ENCODE assay signal across 8 mouse cellular contexts in the genomic region with DNA sequence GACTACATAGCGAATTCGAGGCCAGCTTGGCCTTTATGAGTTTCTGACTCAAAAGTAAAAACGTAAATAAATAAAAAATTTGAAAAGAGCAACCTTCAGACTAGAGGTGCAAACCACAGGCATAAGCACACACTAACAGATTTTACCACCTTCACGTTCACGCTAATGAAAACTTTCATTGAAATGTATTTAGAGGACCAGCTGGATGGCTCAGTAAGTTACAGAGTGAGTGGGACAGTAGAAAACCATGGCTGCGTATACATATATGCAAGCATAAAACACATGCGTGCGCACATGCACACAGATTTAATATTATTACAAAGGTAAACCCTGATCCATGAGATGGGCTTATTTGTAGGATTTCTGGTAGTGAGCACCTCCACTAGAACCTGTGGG. TPM values are rescaled to one million over a fixed set of nuclear protein-coding genes. Genes with fewer than 3 reads are reported as not detected.
DNase-seq lines count a peak whose midpoint lies in the region; ATAC-seq and TF ChIP-seq lines count a peak whose summit lies in the region.

No protein-coding gene starts in this region.

- H3K36me3 ChIP-seq in heart, embryonic 12.5 days: peaks cover 35% of the 10 kb centered on the region
- H3K36me3 ChIP-seq in G1E (replicated peaks): peaks cover 42% of the 10 kb centered on the region
- H3K36me3 ChIP-seq in hindbrain, embryonic 12.5 days: peaks cover 32% of the 10 kb centered on the region
- peaks cover 35% of the 10 kb centered on the region for H3K36me3 ChIP-seq in megakaryocyte, embryonic 14.5 days (replicated peaks; ENCODE audit: low read length)

- no peaks in the 10 kb centered on the region for H3K9me3 ChIP-seq in heart, embryonic 12.5 days (replicated peaks)
- no peaks in the 10 kb centered on the region for H3K9me3 ChIP-seq in G1E (replicated peaks)
- no peaks in the 10 kb centered on the region for H3K9me3 ChIP-seq in hindbrain, embryonic 12.5 days (replicated peaks)
- H3K9me3 ChIP-seq in megakaryocyte, embryonic 14.5 days: no peaks in the 10 kb centered on the region

- peak overlapping the region; percentile 51 for H3K4me2 ChIP-seq in heart, embryonic 12.5 days
- peak overlapping the region; percentile 85 for H3K4me2 ChIP-seq in hindbrain, embryonic 12.5 days (replicated peaks)

- DNase-seq in heart, adult 8-10 months (ENCODE audit: low spot score): no peak
- no peak for DNase-seq in G1E (ENCODE audit: low spot score)
- no peak for DNase-seq in embryo, embryonic 9.5 days (ENCODE audit: extremely low spot score)
- DNase-seq in left cerebral cortex, adult 9 months (ENCODE audit: low spot score in 2 of 2): no peak
- DNase-seq in left cerebral cortex, adult 11 months (ENCODE audit: low spot score): no peak

- TF ChIP-seq CTCF in G1E (IDR thresholded peaks at IDR 0.05; ENCODE audit: low read depth, low read length): no peak

- no peaks in the 10 kb centered on the region for H3K27me3 ChIP-seq in heart, embryonic 12.5 days (replicated peaks)
- H3K27me3 ChIP-seq in G1E (ENCODE audit: insufficient read depth, low read length): no peaks in the 10 kb centered on the region
- H3K27me3 ChIP-seq in hindbrain, embryonic 12.5 days: peaks cover 15% of the 10 kb centered on the region
- H3K27me3 ChIP-seq in megakaryocyte, embryonic 14.5 days (replicated peaks): peaks cover 6% of the 10 kb centered on the region

- peak overlapping the region; percentile 75; the same call in 1 of the 2 replicates for H3K4me3 ChIP-seq in heart, embryonic 12.5 days
- peak overlapping the region; percentile 81 for H3K4me3 ChIP-seq in G1E (ENCODE audit: low read depth, low read length)
- peak overlapping the region; percentile 84 for H3K4me3 ChIP-seq in hindbrain, embryonic 12.5 days
- peak overlapping the region; percentile 96 for H3K4me3 ChIP-seq in megakaryocyte, embryonic 14.5 days (replicated peaks)

- ATAC-seq in heart, embryonic 12.5 days (ENCODE audit: insufficient number of reproducible peaks, low FRiP score): no peak
- ATAC-seq in G1E (ENCODE audit: extremely low read depth, insufficient number of reproducible peaks, low FRiP score, poor library complexity, severe bottlenecking): no peak
- ATAC-seq in hindbrain, embryonic 12.5 days (ENCODE audit: low FRiP score): peak; percentile 39

- 41% methylated on average over 8 of the region's 8 CpGs for WGBS in heart, embryonic 12.5 days
- 44% methylated on average over 8 of the region's 8 CpGs for WGBS in hindbrain, embryonic 12.5 days

- H3K4me1 ChIP-seq in heart, embryonic 12.5 days (replicated peaks): peaks cover 41% of the 10 kb centered on the region
- H3K4me1 ChIP-seq in G1E (ENCODE audit: insufficient read depth, low read depth, low read length): peaks cover 37% of the 10 kb centered on the region
- peaks cover 36% of the 10 kb centered on the region for H3K4me1 ChIP-seq in hindbrain, embryonic 12.5 days
- H3K4me1 ChIP-seq in megakaryocyte, embryonic 14.5 days: peaks cover 45% of the 10 kb centered on the region

- peak overlapping the region; percentile 10 for H3K27ac ChIP-seq in heart, embryonic 12.5 days (ENCODE audit: poor library complexity, severe bottlenecking)
- H3K27ac ChIP-seq in hindbrain, embryonic 12.5 days: no peak overlapping the region

- no peak overlapping the region for H3K9ac ChIP-seq in heart, embryonic 12.5 days
- H3K9ac ChIP-seq in hindbrain, embryonic 12.5 days: no peak overlapping the region

RNA-seq across cellular contexts. Expression of gene Rps3, which starts 0.4 kb away (rescaled TPM):
- 459 and 490 TPM in 2 replicates for polyA plus RNA-seq in heart, embryonic 12.5 days (2016; fragmentation: Nextera tagmentation; extraction: Ambion mirVana)
- total RNA-seq in heart, adult 8-10 months (2022): 100 to 1,000 TPM; 305 to 381 (median 333) TPM
- 437 and 482 TPM in 2 replicates for total RNA-seq in G1E (2014; fragmentation: Nextera tagmentation)
- 2,538 and 2,989 TPM in 2 replicates for total RNA-seq in G1E (2017)
- polyA plus RNA-seq in G1E (2012): 399 and 541 TPM in 2 replicates
- 512 and 534 TPM in 2 replicates for polyA plus RNA-seq in hindbrain, embryonic 12.5 days (2016; fragmentation: Nextera tagmentation; extraction: Ambion mirVana)
- 128 and 530 TPM in 2 replicates for polyA plus RNA-seq in megakaryocyte, embryonic 14.5 days (2012; ENCODE audit: insufficient read depth, low replicate concordance)

RNA-seq across cellular contexts. Expression of gene Klhl35, which starts 18.1 kb away (rescaled TPM):
- 0.85 and 1.3 TPM in 2 replicates for polyA plus RNA-seq in heart, embryonic 12.5 days (2016; fragmentation: Nextera tagmentation; extraction: Ambion mirVana)
- not detected for total RNA-seq in heart, adult 8-10 months (2022)
- total RNA-seq in G1E (2014; fragmentation: Nextera tagmentation) (not detected in 2 replicates), G1E (2017) (not detected in 2 replicates)
- not detected in 2 replicates for polyA plus RNA-seq in G1E (2012)
- 39.2 and 47.1 TPM in 2 replicates for polyA plus RNA-seq in hindbrain, embryonic 12.5 days (2016; fragmentation: Nextera tagmentation; extraction: Ambion mirVana)
- 2.4 TPM in 1 of 2 replicates, not detected in the other for polyA plus RNA-seq in megakaryocyte, embryonic 14.5 days (2012; ENCODE audit: insufficient read depth, low replicate concordance)

RNA-seq across cellular contexts. Expression of gene Arrb1, which starts 51.3 kb away (rescaled TPM):
- 13.4 and 14.5 TPM in 2 replicates for polyA plus RNA-seq in heart, embryonic 12.5 days (2016; fragmentation: Nextera tagmentation; extraction: Ambion mirVana)
- total RNA-seq in heart, adult 8-10 months (2022): 10 to 100 TPM; 16.2 to 28.4 (median 19.5) TPM
- total RNA-seq in G1E (2014; fragmentation: Nextera tagmentation) (73.5 and 108 TPM in 2 replicates), G1E (2017) (73.8 and 84.8 TPM in 2 replicates)
- polyA plus RNA-seq in G1E (2012): 33.4 and 60.6 TPM in 2 replicates
- 16.7 TPM in 2 replicates for polyA plus RNA-seq in hindbrain, embryonic 12.5 days (2016; fragmentation: Nextera tagmentation; extraction: Ambion mirVana)
- polyA plus RNA-seq in megakaryocyte, embryonic 14.5 days (2012; ENCODE audit: insufficient read depth, low replicate concordance): 11.2 and 43.4 TPM in 2 replicates

Comparison
In these comparisons a context has a peak if more than half of its experiments do, and no peak if none do; other contexts are left out.
1. RNA of gene Klhl35, which starts 18.1 kb away (polyA plus RNA-seq): 39.2 to 47.1 TPM in hindbrain, embryonic 12.5 days; 2.4 TPM in megakaryocyte, embryonic 14.5 days, 0.85 to 1.3 TPM in heart, embryonic 12.5 days and not detected in G1E; every median in the first group is over 10 times any median in the second.
2. Peak in every context shown above with its lines, with median percentiles within 50 percentile points of each other: H3K4me3 ChIP-seq.